Mouse (Mus musculus) hindbrain, postnatal 0 days (tissue): Measurements from ENCODE around the gene Ggct. TPM values are rescaled to one million over a fixed set of nuclear protein-coding genes. Genes with fewer than 3 reads are reported as not detected.
"Not testable (repeated sequence)": the region's sequence is repeated elsewhere in the genome, so short reads cannot be mapped to it uniquely, and the experiment has no call there.

Experiments
- ATAC-seq: fragments of 200-750 bp; cut with Nextera tagmentation; 2 replicates; pipeline ENCODE4 v1.8.0; 2017; ENCODE audit warnings: mild to moderate bottlenecking, moderate TSS enrichment, moderate library complexity
- DNase-seq: peaks from one replicate; pipeline ENCODE4 v3.0.0-alpha.2; 2015; ENCODE audit warnings: low spot score
- H3K27ac ChIP-seq: fragments of 300-500 bp; sonication (generic); 2 replicates; pipeline ENCODE4 v1.5.1; 2014; ENCODE audit warnings: mild to moderate bottlenecking
- H3K27me3 ChIP-seq: fragments of 300-500 bp; sonication (generic); 2 replicates; pipeline ENCODE4 v1.6.1; 2014; ENCODE audit warnings: low read length, mixed read lengths; ENCODE audit not compliant: insufficient read depth
- H3K36me3 ChIP-seq: fragments of 300-500 bp; sonication (generic); 2 replicates; pipeline ENCODE4 v1.6.1; 2014; ENCODE audit warnings: low read length, mixed read lengths; ENCODE audit not compliant: insufficient read depth
- H3K4me1 ChIP-seq: fragments of 300-500 bp; sonication (generic); 2 replicates; pipeline ENCODE4 v1.6.1; 2014; ENCODE audit warnings: antibody characterized with exemption, low read length, mixed read lengths; ENCODE audit not compliant: insufficient read depth
- H3K4me2 ChIP-seq: fragments of 300-500 bp; sonication (generic); 2 replicates; pipeline ENCODE4 v1.6.1; 2014; ENCODE audit warnings: low read depth, mild to moderate bottlenecking, low read length, moderate library complexity, mixed read lengths
- H3K4me3 ChIP-seq: fragments of 300-500 bp; sonication (generic); 2 replicates; pipeline ENCODE4 v1.5.1; 2014; ENCODE audit warnings: low read length
- H3K9ac ChIP-seq: fragments of 300-500 bp; sonication (generic); replicated peaks from 2 replicates; pipeline ENCODE4 v1.6.1; 2014; ENCODE audit warnings: mild to moderate bottlenecking, low read length, moderate library complexity, mixed read lengths
- H3K9me3 ChIP-seq: fragments of 300-500 bp; sonication (generic); 2 replicates; pipeline ENCODE4 v1.6.1; 2016; ENCODE audit warnings: low read length, mixed read lengths
- CTCF ChIP-seq: IDR thresholded peaks from 2 replicates; pipeline ENCODE4 v1.5.1; 2016; ENCODE audit warnings: antibody characterized with exemption, control low read depth, low read depth
- WGBS: fragments of 180-500 bp; shearing (Covaris S2); extraction: QIAGEN DNeasy Blood & Tissue Kit; methylation state at CpG from one replicate; pipeline ENCODE4 v1.1.7; 2014; 5-methylcytosine and 5-hydroxymethylcytosine counted together
- polyA plus RNA-seq: library from polyadenylated mRNA; unstranded; fragments of >200 nt; fragmentation: Nextera tagmentation; extraction: Ambion mirVana; gene quantifications from 2 replicates; pipeline ENCODE4 v1.2.1, GENCODE M21; 2015
- total RNA-seq: library from RNA; depleted of rRNA; stranded (reverse); fragments of >200 nt; gene quantifications from 2 replicates; pipeline ENCODE4 v1.2.3, GENCODE M21; 2014

The Ggct gene
- total and polyA plus RNA-seq, 2 experiments from 2014 or later, result 8.5 to 23.0 TPM

DNA sequence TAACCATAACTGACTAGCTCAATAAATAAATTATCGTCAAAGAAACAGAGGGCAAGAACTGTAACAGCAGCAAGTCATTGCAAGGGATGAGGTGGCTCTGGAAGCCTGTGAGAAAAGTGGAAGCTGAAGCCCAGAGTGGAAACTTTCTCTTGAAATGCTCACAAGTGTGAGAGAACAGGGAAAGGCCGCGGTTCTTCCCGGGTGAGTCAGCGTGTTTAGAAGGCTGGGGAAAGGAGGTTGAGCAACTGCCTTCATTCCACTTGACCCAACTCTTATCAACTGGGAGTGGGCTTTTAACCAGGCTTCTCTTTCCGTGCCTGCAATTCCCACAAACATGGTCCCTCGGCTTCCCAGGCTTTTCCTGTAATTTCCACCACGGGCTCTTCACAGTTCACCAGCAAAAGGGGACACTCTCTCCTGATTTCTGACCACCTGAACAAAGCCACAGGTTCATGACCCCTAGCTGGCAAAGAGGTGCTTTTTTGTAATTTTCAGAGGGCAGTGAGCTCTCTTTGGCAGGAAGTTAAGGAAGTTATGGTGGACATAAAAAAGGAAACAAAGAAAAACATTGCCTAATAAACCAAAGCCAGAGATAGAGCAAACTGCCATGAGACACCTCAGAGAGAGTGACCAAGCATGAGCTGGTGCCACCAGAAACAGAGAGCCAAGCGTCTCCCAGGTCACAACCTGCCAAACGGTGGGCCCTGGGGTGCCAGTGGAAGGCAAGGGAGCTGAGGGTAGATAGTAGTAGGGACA, 37.9 kb downstream of the Ggct start:
- no peak overlapping the region for H3K27ac ChIP-seq
- no peak for DNase-seq
- H3K9ac ChIP-seq, result no peak overlapping the region
- H3K9me3 ChIP-seq, result no peaks in the 10 kb centered on the region
- WGBS, result 88% methylated on average over 10 of the region's 10 CpGs
- no peak overlapping the region for H3K4me2 ChIP-seq
- ATAC-seq, result no peak
- H3K27me3 ChIP-seq, result no peaks in the 10 kb centered on the region
- no peak overlapping the region for H3K4me3 ChIP-seq
- H3K4me1 ChIP-seq, result no peaks in the 10 kb centered on the region
- no peaks in the 10 kb centered on the region for H3K36me3 ChIP-seq
- TF ChIP-seq CTCF, result no peak

GRCm38 (mm10) chr6:54953399-54953798, 39.4 kb downstream of the Ggct start:
- not testable (repeated sequence) for DNase-seq, H3K36me3 ChIP-seq, H3K9ac ChIP-seq, ATAC-seq, H3K4me2 ChIP-seq, H3K4me1 ChIP-seq, H3K9me3 ChIP-seq, H3K27me3 ChIP-seq, H3K4me3 ChIP-seq, H3K27ac ChIP-seq
- 78% methylated on average over 4 of the region's 4 CpGs for WGBS

- WGBS, result 97% methylated on average over 3 of the region's 3 CpGs
- H3K27me3 ChIP-seq, result no peaks in the 10 kb centered on the region
- H3K27ac ChIP-seq, result no peak overlapping the region
- H3K4me3 ChIP-seq, result no peak overlapping the region
- no peak overlapping the region for H3K9ac ChIP-seq
- ATAC-seq, result no peak
- no peaks in the 10 kb centered on the region for H3K4me1 ChIP-seq
- no peak overlapping the region for H3K4me2 ChIP-seq
- H3K36me3 ChIP-seq, result no peaks in the 10 kb centered on the region
- no peak for TF ChIP-seq CTCF
- no peak for DNase-seq
- H3K9me3 ChIP-seq, result no peaks in the 10 kb centered on the region
Observed at GRCm38 (mm10) chr6:54952542-54952941, 40.2 kb downstream of the Ggct start.

DNA sequence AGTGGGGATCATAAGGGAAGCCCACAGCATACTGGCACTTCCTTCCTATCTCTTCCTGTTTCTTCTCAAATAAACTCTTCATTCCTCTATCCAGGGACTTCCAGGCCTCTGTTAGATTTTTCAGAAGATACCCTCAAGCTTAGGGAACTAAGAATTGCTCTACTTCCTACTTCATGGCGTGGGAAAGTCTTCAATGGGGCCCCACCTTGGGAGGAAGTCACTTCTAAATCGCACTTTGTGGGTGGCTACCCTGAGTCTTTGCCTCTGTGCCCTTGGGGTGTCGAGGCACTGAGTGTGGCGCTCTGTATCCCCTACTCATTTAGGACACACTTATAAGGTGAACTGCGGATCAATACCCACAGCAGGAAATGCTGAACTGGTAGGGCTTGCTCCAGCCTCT, 44.1 kb downstream of the Ggct start:
- ATAC-seq (no peak), DNase-seq (no peak)
- no peaks in the 10 kb centered on the region for H3K9me3 ChIP-seq
- no peak overlapping the region for H3K4me3 ChIP-seq
- H3K27ac ChIP-seq, result no peak overlapping the region
- H3K4me2 ChIP-seq, result no peak overlapping the region
- TF ChIP-seq CTCF, result no peak
- H3K9ac ChIP-seq, result no peak overlapping the region
- 85% methylated on average over 5 of the region's 5 CpGs for WGBS
- no peaks in the 10 kb centered on the region for H3K36me3 ChIP-seq
- H3K27me3 ChIP-seq, result no peaks in the 10 kb centered on the region
- H3K4me1 ChIP-seq, result no peaks in the 10 kb centered on the region

DNA sequence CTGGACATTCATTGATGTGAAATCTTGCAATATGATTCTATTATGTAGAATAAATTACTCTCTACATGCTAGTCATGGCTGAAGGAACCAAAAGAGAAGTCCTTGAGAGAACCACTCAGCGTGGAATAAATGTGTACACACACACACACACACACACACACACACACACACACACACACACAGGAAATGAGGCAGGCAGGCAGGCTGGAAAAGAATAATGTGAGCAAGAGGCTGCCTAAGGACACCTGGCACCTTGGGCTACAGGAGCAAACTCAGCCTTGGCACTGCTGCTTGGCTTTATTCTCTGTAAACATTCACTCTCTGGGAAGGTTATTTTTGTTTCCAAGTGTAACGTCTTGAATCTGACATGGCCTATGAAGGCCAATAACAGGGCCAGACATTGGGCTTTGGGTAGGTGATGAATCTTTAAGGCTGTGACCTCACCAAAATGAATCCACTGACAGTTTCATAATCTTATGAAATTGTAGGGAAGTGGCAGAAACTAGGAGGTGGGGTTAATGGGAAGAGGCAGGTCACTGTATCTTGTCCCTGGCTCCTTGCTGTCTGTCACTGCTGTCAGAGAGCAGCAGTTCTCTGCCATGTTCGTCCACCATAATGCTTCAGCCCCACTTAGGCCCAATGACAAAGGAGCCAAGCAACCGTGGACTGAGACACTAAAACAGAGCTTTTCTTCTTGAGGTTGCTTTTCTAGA, 46.4 kb downstream of the Ggct start:
- no peak for DNase-seq
- no peaks in the 10 kb centered on the region for H3K36me3 ChIP-seq
- H3K4me3 ChIP-seq, result no peak overlapping the region
- WGBS, result 76% methylated on average over 4 of the region's 4 CpGs
- H3K9ac ChIP-seq, result no peak overlapping the region
- no peaks in the 10 kb centered on the region for H3K4me1 ChIP-seq
- 0 out of 2 replicates have a peak, but pooled peaks cover 5% of the 10 kb centered on the region for H3K27me3 ChIP-seq
- ATAC-seq, result no peak
- no peak for TF ChIP-seq CTCF
- no peak overlapping the region for H3K4me2 ChIP-seq
- no peaks in the 10 kb centered on the region for H3K9me3 ChIP-seq
- H3K27ac ChIP-seq, result no peak overlapping the region

- WGBS, result 86% methylated on average over 16 of the region's 16 CpGs
- no peaks in the 10 kb centered on the region for H3K36me3 ChIP-seq
- no peak overlapping the region for H3K27ac ChIP-seq
- H3K9ac ChIP-seq, result no peak overlapping the region
- H3K4me2 ChIP-seq, result no peak overlapping the region
- ATAC-seq, result no peak
- no peak for DNase-seq
- H3K27me3 ChIP-seq, result 0 out of 2 replicates have a peak, but pooled peaks cover 5% of the 10 kb centered on the region
- no peak for TF ChIP-seq CTCF
- no peaks in the 10 kb centered on the region for H3K9me3 ChIP-seq
- no peak overlapping the region for H3K4me3 ChIP-seq
- H3K4me1 ChIP-seq, result no peaks in the 10 kb centered on the region
Observed at GRCm38 (mm10) chr6:54944551-54944950, 48.2 kb downstream of the Ggct start.

DNA sequence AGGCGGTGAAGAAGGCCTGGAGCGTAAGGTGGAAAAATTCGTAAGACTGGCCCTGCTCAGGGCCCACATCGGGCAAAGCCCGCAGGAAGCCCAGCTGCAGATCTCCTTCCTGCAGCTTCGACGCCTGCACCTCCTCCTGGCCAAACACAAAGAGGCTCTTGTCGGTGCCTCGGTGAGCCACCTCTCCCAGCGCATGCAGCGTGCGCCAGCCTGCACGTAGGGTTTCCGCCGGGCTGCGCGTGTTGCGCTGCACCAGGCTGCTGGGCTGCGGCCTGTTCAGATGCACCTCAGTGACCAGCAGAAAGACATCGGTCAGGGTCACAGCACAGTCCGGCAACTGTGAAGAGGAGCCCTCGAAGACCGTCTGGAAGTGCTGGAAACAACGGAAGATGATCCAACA, 49.0 kb downstream of the Ggct start:
- H3K4me3 ChIP-seq, result no peak overlapping the region
- DNase-seq, result no peak

More for the DNA sequence above, 49.0 kb downstream of the Ggct start:
- no peak overlapping the region for H3K9ac ChIP-seq
- peak; percentile 17; the same call in 1 of the 2 replicates for ATAC-seq
- no peaks in the 10 kb centered on the region for H3K9me3 ChIP-seq
- H3K4me1 ChIP-seq, result no peaks in the 10 kb centered on the region
- no peak overlapping the region for H3K4me2 ChIP-seq
- 0 out of 2 replicates have a peak, but pooled peaks cover 5% of the 10 kb centered on the region for H3K27me3 ChIP-seq
- no peaks in the 10 kb centered on the region for H3K36me3 ChIP-seq
- H3K27ac ChIP-seq, result no peak overlapping the region
- TF ChIP-seq CTCF, result no peak
- WGBS, result 63% methylated on average over 24 of the region's 24 CpGs
